Comparison of ENCODE assay signal across 17 mouse cellular contexts in the genomic region with DNA sequence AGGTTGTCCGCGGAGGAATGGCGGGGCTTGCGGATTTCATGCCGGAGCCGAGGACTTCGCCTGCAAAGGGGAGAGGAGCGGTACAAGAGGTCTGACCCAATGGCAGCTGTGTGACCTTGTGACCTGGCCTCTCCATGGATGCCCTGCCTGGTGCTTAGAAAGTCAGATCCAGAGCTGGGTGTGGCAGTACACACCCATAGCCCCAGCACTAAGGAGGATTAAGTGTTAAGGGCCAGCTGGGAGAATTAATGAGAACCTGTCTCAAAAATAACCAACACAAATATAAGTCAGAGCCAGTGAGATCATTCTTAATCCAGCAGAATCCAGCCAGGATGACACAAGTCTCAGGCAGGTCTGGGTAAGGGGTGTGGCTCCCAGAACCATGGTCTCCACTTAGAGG.
"Had no signal": no experiment of that assay in that cellular context is flagged by ENCODE, and none has a peak within 500 bp of the region (broad histone marks: within the 10 kb centered on the region; RNA-seq: fewer than 3 reads in every experiment).

No protein-coding gene starts in this region.

- H3K9me3 ChIP-seq: lung, embryonic 15.5 days; megakaryocyte, embryonic 14.5 days; midbrain, embryonic 12.5 days; neural tube, embryonic 12.5 days had no signal

- H3K4me3 ChIP-seq: lung, embryonic 15.5 days; megakaryocyte, embryonic 14.5 days; midbrain, embryonic 12.5 days; neural tube, embryonic 12.5 days had no signal

- DNase-seq: liver, postnatal 0 days; lung, adult 2 months; lung, postnatal 14 days; lung, postnatal 36 days; midbrain, embryonic 14.5 days; right cerebral cortex, postnatal 14 days; spleen, adult 18-20 months; thymus, adult 18-20 months; thymus, postnatal 14 days; thymus, postnatal 36 days had no signal

- H3K4me1 ChIP-seq: lung, embryonic 15.5 days; neural tube, embryonic 12.5 days had no signal

- H3K36me3 ChIP-seq: midbrain, embryonic 12.5 days; neural tube, embryonic 12.5 days had no signal

- H3K27ac ChIP-seq: lung, embryonic 15.5 days; macrophage; midbrain, embryonic 12.5 days; neural tube, embryonic 12.5 days had no signal

- H3K9ac ChIP-seq: liver, postnatal 0 days; lung, embryonic 15.5 days; midbrain, embryonic 12.5 days; neural tube, embryonic 12.5 days had no signal

- ATAC-seq: liver, postnatal 0 days; lung, postnatal 0 days; midbrain, embryonic 16.5 days had no signal

- H3K4me2 ChIP-seq: lung, embryonic 15.5 days; midbrain, embryonic 12.5 days; neural tube, embryonic 12.5 days had no signal

- H3K27me3 ChIP-seq: lung, embryonic 15.5 days; midbrain, embryonic 12.5 days; neural tube, embryonic 12.5 days had no signal
